Mouse (Mus musculus) embryonic fibroblast, embryonic 13.5 days (primary cell): Measurements from ENCODE around the gene Qdpr. TPM values are rescaled to one million over a fixed set of nuclear protein-coding genes. Genes with fewer than 3 reads are reported as not detected.

Experiments used
- H3K27ac ChIP-seq: 2 replicates; pipeline ENCODE4 v1.5.1; 2012; ENCODE audit warnings: low read length, control low read depth, inconsistent platforms; ENCODE audit not compliant: insufficient read depth
- H3K4me1 ChIP-seq: 2 replicates; pipeline ENCODE4 v1.6.1; 2011; ENCODE audit warnings: low read length; ENCODE audit not compliant: control insufficient read depth, insufficient read depth
- H3K4me3 ChIP-seq: 2 replicates; pipeline ENCODE4 v1.5.1; 2011; ENCODE audit warnings: mild to moderate bottlenecking, control low read depth, low read length; ENCODE audit not compliant: insufficient read depth
- CTCF ChIP-seq: IDR thresholded peaks from 2 replicates; pipeline ENCODE4 v1.5.1; 2011; ENCODE audit warnings: mild to moderate bottlenecking, control low read depth, low read length, moderate library complexity, borderline replicate concordance; ENCODE audit not compliant: insufficient read depth
- POLR2A ChIP-seq: IDR thresholded peaks from 2 replicates; pipeline ENCODE4 v1.6.1; 2011; ENCODE audit warnings: low read depth, mild to moderate bottlenecking, control low read depth, low read length, moderate library complexity
- polyA plus RNA-seq: library from polyadenylated mRNA; stranded (reverse); fragments of >200 nt; gene quantifications from 2 replicates; pipeline ENCODE4 v1.2.4, GENCODE M21; 2011; ENCODE audit warnings: low read depth; ENCODE audit not compliant: missing spikeins, insufficient read length

Qdpr gene
- polyA plus RNA-seq, 1 experiment: 49.1 TPM

DNA sequence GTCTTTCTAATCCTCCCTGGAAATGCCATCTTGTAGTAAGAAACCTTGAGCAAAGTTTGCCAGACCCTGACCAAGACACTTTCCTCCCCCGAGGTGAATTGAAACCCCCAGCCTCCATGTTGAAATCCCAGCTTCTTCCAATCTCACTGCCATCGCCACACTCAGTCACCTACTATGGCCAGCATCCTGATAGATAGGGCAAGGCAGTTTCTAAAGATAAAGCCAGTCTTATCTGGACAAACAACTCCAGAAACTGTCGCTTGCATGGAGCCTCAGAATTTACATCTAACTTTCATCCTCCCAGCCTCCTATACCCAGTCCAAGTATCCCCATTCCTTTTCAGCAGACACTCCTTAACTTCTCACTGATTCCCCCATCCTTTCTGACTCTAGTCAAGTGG lies 33.6 kb downstream of the Qdpr start:
- no peak overlapping the region for H3K4me3 ChIP-seq
- H3K4me1 ChIP-seq: no peaks in the 10 kb centered on the region
- TF ChIP-seq POLR2A (no peak), CTCF (no peak)

DNA sequence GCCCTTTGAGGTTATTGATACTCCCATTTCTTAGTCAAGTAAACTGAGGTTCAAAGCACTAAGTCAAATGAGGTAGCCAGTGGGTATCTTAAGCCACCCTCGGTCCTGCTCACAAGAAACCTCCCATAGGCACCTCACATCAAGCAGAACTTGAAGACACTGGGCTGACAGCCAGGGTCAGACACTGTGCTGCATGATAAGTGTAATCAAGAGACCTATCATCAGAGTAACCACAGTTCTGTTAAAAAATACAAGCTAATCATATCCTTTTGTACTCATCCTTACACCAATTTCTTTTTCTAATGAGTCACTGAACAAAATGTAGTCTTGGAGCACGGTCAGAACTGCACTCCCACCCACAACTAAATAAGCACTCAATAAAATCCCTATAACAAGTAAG lies 43.9 kb downstream of the Qdpr start:
- Histone ChIP-seq H3K27ac (no peak overlapping the region), H3K4me1 (no peaks in the 10 kb centered on the region; the same call in 1 of the 2 replicates), H3K4me3 (no peak overlapping the region)
- no peak for TF ChIP-seq POLR2A
- no peak for TF ChIP-seq CTCF

More for the DNA sequence above, 33.6 kb downstream of the Qdpr start:
- H3K27ac ChIP-seq: no peak overlapping the region

DNA sequence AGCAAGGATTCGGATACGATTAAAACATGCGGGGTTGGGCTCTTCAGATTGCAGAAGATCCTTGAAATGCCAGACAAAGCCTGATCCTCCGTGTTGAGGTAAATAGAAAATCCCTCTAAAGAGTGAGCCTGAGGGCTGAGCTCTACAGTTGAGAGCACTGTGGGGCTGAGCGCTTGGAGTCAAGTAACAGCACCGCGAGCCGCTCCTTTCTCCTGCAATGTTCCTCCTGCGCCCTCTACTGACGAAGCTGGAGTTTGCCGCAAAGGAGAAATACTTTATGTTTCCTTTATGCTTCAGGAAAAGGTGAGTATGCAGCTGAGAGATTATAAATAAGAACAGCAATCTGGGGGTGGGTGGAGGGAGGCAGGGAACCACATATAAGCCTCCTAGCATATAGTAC lies 47.4 kb downstream of the Qdpr start:
- TF ChIP-seq POLR2A (no peak), CTCF (peak; percentile 88)
- H3K4me1 ChIP-seq: no peaks in the 10 kb centered on the region; the same call in 1 of the 2 replicates
- no peak overlapping the region for H3K27ac ChIP-seq
- H3K4me3 ChIP-seq: no peak overlapping the region

DNA sequence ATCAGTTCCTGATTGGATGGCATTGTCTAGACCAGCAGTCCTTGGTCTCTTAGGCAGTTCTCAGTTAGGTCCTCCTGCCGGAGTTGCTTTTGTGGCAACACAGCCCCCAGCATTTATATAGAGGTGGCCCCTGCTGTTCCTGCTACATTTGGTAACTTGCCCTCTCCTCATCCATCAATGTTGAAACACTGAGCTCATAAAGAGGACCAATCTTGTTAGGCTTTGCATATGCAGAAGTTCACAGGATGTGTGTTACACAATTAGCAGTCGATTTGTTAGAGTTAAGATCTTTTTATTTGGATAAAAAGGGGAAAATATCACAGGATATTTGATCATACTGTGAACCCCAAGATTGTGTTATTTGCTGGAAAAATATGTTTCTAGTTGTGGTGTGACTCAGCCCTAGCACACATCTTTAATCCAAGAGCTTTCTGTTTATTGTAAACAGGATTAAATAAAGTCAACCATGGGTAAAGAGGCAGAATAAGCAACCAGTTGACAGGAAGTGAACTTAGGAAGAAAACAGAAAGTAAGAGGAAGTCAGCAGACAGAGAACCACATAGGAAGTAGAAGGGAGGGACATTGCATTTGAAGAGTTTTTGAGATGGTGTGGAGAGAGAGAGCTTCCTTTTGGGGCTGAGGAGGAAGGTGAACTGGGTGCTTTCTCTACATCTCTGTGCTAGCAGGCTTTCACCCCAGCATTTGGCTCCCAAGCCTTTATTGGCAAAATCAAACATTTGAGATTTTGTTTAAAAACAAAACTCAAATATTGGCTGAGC lies 65.8 kb downstream of the Qdpr start:
- H3K4me1 ChIP-seq: no peaks in the 10 kb centered on the region
- TF ChIP-seq POLR2A: no peak
- TF ChIP-seq CTCF: no peak
- no peak overlapping the region for H3K27ac ChIP-seq
- no peak overlapping the region for H3K4me3 ChIP-seq

Other genes with a start within 250 kb of the Qdpr start
- not detected in 2 replicates for gene Clrn2, start 3.5 kb upstream of the Qdpr start, polyA plus RNA-seq
- gene Lap3, start 43.1 kb upstream of the Qdpr start, polyA plus RNA-seq: 73.4 and 116 TPM in 2 replicates
- gene Med28, start 70.0 kb upstream of the Qdpr start, polyA plus RNA-seq: 74.8 and 98.0 TPM in 2 replicates
- not detected in 2 replicates for gene Fam184b, start 189.4 kb upstream of the Qdpr start, polyA plus RNA-seq
- gene Ncapg, start 219.7 kb upstream of the Qdpr start, polyA plus RNA-seq: 26.0 and 38.4 TPM in 2 replicates